Mouse (Mus musculus): Measurements from ENCODE around the gene Rbm45. TPM values are rescaled to one million over a fixed set of nuclear protein-coding genes. Genes with fewer than 3 reads are reported as not detected.

The Rbm45 gene
- 11.9 and 13.0 TPM in 2 replicates for polyA plus RNA-seq (2015; fragmentation: Nextera tagmentation; extraction: Ambion mirVana)

- Histone ChIP-seq H3K36me3 (ENCODE audit: control insufficient read depth, insufficient read depth, low read length) (no peaks in the 10 kb centered on the region), H3K9ac (ENCODE audit: low read depth, low read length) (peak within 1 kb of the TSS; percentile 85), H3K4me3 (ENCODE audit: low read length) (peak within 1 kb of the TSS; percentile 75), H3K27me3 (replicated peaks; ENCODE audit: control insufficient read depth, insufficient read depth, low read length) (no peaks in the 10 kb centered on the region), H3K27ac (ENCODE audit: low read length) (peak within 1 kb of the TSS; percentile 68), H3K4me2 (ENCODE audit: low read depth, low read length) (peak within 1 kb of the TSS; percentile 93), H3K9me3 (ENCODE audit: control insufficient read depth, low read length) (no peaks in the 10 kb centered on the region), H3K4me1 (ENCODE audit: control insufficient read depth, insufficient read depth, low read length) (peaks cover 10% of the 10 kb centered on the region)
- peak; percentile 85 for ATAC-seq
- WGBS: under 1% methylated on average over 60 of the region's 61 CpGs
These were observed at the start of gene Rbm45 for GRCm38 (mm10) chr2:76369821-76370655. Gene Rbm45 (plus strand): TSS chr2:76369984.

- Histone ChIP-seq H3K9ac (ENCODE audit: low read depth, low read length) (no peak overlapping the region), H3K27ac (ENCODE audit: low read length) (no peak overlapping the region), H3K9me3 (ENCODE audit: control insufficient read depth, low read length) (no peaks in the 10 kb centered on the region), H3K4me2 (ENCODE audit: low read depth, low read length) (no peak overlapping the region), H3K36me3 (ENCODE audit: control insufficient read depth, insufficient read depth, low read length) (no peaks in the 10 kb centered on the region), H3K4me1 (ENCODE audit: control insufficient read depth, insufficient read depth, low read length) (no peaks in the 10 kb centered on the region), H3K27me3 (replicated peaks; ENCODE audit: control insufficient read depth, insufficient read depth, low read length) (no peaks in the 10 kb centered on the region), H3K4me3 (ENCODE audit: low read length) (no peak overlapping the region)
- ATAC-seq: no peak
- 91% methylated on average over 6 of the region's 6 CpGs for WGBS
These were observed 49.4 kb upstream of the Rbm45 start for GRCm38 (mm10) chr2:76320336-76320735.

GRCm38 (mm10) chr2:76323185-76323875, 46.5 kb upstream of the Rbm45 start:
- H3K27me3 ChIP-seq (replicated peaks; ENCODE audit: control insufficient read depth, insufficient read depth, low read length): no peaks in the 10 kb centered on the region
- ATAC-seq: no peak
- no peak overlapping the region for H3K27ac ChIP-seq (ENCODE audit: low read length)
- no peaks in the 10 kb centered on the region for H3K9me3 ChIP-seq (ENCODE audit: control insufficient read depth, low read length)
- no peaks in the 10 kb centered on the region for H3K4me1 ChIP-seq (ENCODE audit: control insufficient read depth, insufficient read depth, low read length)
- no peak overlapping the region for H3K9ac ChIP-seq (ENCODE audit: low read depth, low read length)
- 83% methylated on average over 21 of the region's 21 CpGs for WGBS
- no peaks in the 10 kb centered on the region for H3K36me3 ChIP-seq (ENCODE audit: control insufficient read depth, insufficient read depth, low read length)
- no peak overlapping the region for H3K4me2 ChIP-seq (ENCODE audit: low read depth, low read length)
- no peak overlapping the region for H3K4me3 ChIP-seq (ENCODE audit: low read length)

GRCm38 (mm10) chr2:76324463-76324862, 45.3 kb upstream of the Rbm45 start:
- no peak for ATAC-seq
- no peak overlapping the region for H3K9ac ChIP-seq (ENCODE audit: low read depth, low read length)
- WGBS: 86% methylated on average over 5 of the region's 5 CpGs
- H3K4me3 ChIP-seq (ENCODE audit: low read length): no peak overlapping the region
- H3K36me3 ChIP-seq (ENCODE audit: control insufficient read depth, insufficient read depth, low read length): no peaks in the 10 kb centered on the region
- H3K27me3 ChIP-seq (replicated peaks; ENCODE audit: control insufficient read depth, insufficient read depth, low read length): no peaks in the 10 kb centered on the region
- no peak overlapping the region for H3K4me2 ChIP-seq (ENCODE audit: low read depth, low read length)
- H3K4me1 ChIP-seq (ENCODE audit: control insufficient read depth, insufficient read depth, low read length): no peaks in the 10 kb centered on the region
- H3K9me3 ChIP-seq (ENCODE audit: control insufficient read depth, low read length): no peaks in the 10 kb centered on the region
- H3K27ac ChIP-seq (ENCODE audit: low read length): no peak overlapping the region

- Histone ChIP-seq H3K9me3 (ENCODE audit: control insufficient read depth, low read length) (no peaks in the 10 kb centered on the region), H3K4me3 (ENCODE audit: low read length) (no peak overlapping the region), H3K9ac (ENCODE audit: low read depth, low read length) (no peak overlapping the region), H3K4me1 (ENCODE audit: control insufficient read depth, insufficient read depth, low read length) (no peaks in the 10 kb centered on the region), H3K27me3 (replicated peaks; ENCODE audit: control insufficient read depth, insufficient read depth, low read length) (no peaks in the 10 kb centered on the region), H3K27ac (ENCODE audit: low read length) (no peak overlapping the region), H3K4me2 (ENCODE audit: low read depth, low read length) (no peak overlapping the region), H3K36me3 (ENCODE audit: control insufficient read depth, insufficient read depth, low read length) (no peaks in the 10 kb centered on the region)
- no peak for ATAC-seq
- 82% methylated on average over 3 of the region's 3 CpGs for WGBS
These were observed 43.6 kb upstream of the Rbm45 start for GRCm38 (mm10) chr2:76326161-76326560.

GRCm38 (mm10) chr2:76330081-76330480, 39.7 kb upstream of the Rbm45 start:
- H3K4me1 ChIP-seq (ENCODE audit: control insufficient read depth, insufficient read depth, low read length): no peaks in the 10 kb centered on the region
- no peaks in the 10 kb centered on the region for H3K36me3 ChIP-seq (ENCODE audit: control insufficient read depth, insufficient read depth, low read length)
- ATAC-seq: no peak
- H3K27me3 ChIP-seq (replicated peaks; ENCODE audit: control insufficient read depth, insufficient read depth, low read length): no peaks in the 10 kb centered on the region
- H3K27ac ChIP-seq (ENCODE audit: low read length): no peak overlapping the region
- WGBS: 91% methylated on average over 5 of the region's 5 CpGs
- no peak overlapping the region for H3K4me2 ChIP-seq (ENCODE audit: low read depth, low read length)
- no peak overlapping the region for H3K9ac ChIP-seq (ENCODE audit: low read depth, low read length)
- no peak overlapping the region for H3K4me3 ChIP-seq (ENCODE audit: low read length)
- no peaks in the 10 kb centered on the region for H3K9me3 ChIP-seq (ENCODE audit: control insufficient read depth, low read length)

GRCm38 (mm10) chr2:76332161-76332805, 37.5 kb upstream of the Rbm45 start:
- Histone ChIP-seq H3K4me2 (ENCODE audit: low read depth, low read length) (no peak overlapping the region), H3K4me1 (ENCODE audit: control insufficient read depth, insufficient read depth, low read length) (no peaks in the 10 kb centered on the region), H3K36me3 (ENCODE audit: control insufficient read depth, insufficient read depth, low read length) (no peaks in the 10 kb centered on the region), H3K27me3 (replicated peaks; ENCODE audit: control insufficient read depth, insufficient read depth, low read length) (no peaks in the 10 kb centered on the region), H3K4me3 (ENCODE audit: low read length) (no peak overlapping the region), H3K27ac (ENCODE audit: low read length) (no peak overlapping the region), H3K9ac (ENCODE audit: low read depth, low read length) (no peak overlapping the region), H3K9me3 (ENCODE audit: control insufficient read depth, low read length) (no peaks in the 10 kb centered on the region)
- WGBS: 67% methylated on average over 11 of the region's 11 CpGs
- ATAC-seq: no peak

GRCm38 (mm10) chr2:76334596-76334995, 35.2 kb upstream of the Rbm45 start:
- Histone ChIP-seq H3K36me3 (ENCODE audit: control insufficient read depth, insufficient read depth, low read length) (no peaks in the 10 kb centered on the region), H3K27me3 (replicated peaks; ENCODE audit: control insufficient read depth, insufficient read depth, low read length) (peaks cover 5% of the 10 kb centered on the region; the same call in 1 of the 2 replicates), H3K4me2 (ENCODE audit: low read depth, low read length) (no peak overlapping the region), H3K9me3 (ENCODE audit: control insufficient read depth, low read length) (no peaks in the 10 kb centered on the region), H3K4me1 (ENCODE audit: control insufficient read depth, insufficient read depth, low read length) (peaks cover 6% of the 10 kb centered on the region; the same call in 1 of the 2 replicates), H3K9ac (ENCODE audit: low read depth, low read length) (no peak overlapping the region), H3K4me3 (ENCODE audit: low read length) (no peak overlapping the region), H3K27ac (ENCODE audit: low read length) (no peak overlapping the region)
- 85% methylated on average over 5 of the region's 5 CpGs for WGBS
- ATAC-seq: no peak
